Mouse (Mus musculus) olfactory bulb, adult 2 months (tissue): Measurements from ENCODE around the gene Col6a2. TPM values are rescaled to one million over a fixed set of nuclear protein-coding genes. Genes with fewer than 3 reads are reported as not detected.
A peak's percentile ranks its signal among the peaks of the same experiment; 100 is the strongest.

Experiments used
- H3K27ac ChIP-seq: fragments of 200-500 bp; 2 replicates; pipeline ENCODE4 v1.5.1; 2012; ENCODE audit warnings: low read depth, low read length; ENCODE audit not compliant: insufficient read depth
- H3K4me1 ChIP-seq: fragments of 200-500 bp; 2 replicates; pipeline ENCODE4 v1.6.1; 2012; ENCODE audit warnings: low read length; ENCODE audit not compliant: control insufficient read depth, insufficient read depth
- H3K4me3 ChIP-seq: fragments of 200-500 bp; 2 replicates; pipeline ENCODE4 v1.5.1; 2012; ENCODE audit warnings: mild to moderate bottlenecking, low read depth, low read length, moderate library complexity; ENCODE audit not compliant: insufficient read depth
- CTCF ChIP-seq: fragments of 200-500 bp; IDR thresholded peaks from 2 replicates; pipeline ENCODE4 v1.5.1; 2012; ENCODE audit warnings: low read depth, mild to moderate bottlenecking, low read length, moderate library complexity; ENCODE audit not compliant: insufficient read depth
- POLR2A ChIP-seq: fragments of 200-500 bp; IDR thresholded peaks from 2 replicates; pipeline ENCODE4 v1.6.1; 2012; ENCODE audit warnings: mild to moderate bottlenecking, low read depth, low read length, moderate library complexity; ENCODE audit not compliant: insufficient read depth
- whole genome bisulfite sequencing: fragments of 180-500 bp; shearing (Covaris S2); methylation state at CpG from one replicate; pipeline ENCODE4 v1.1.7; 2018; 5-methylcytosine and 5-hydroxymethylcytosine counted together
- polyA plus RNA-seq: library from polyadenylated mRNA; stranded (reverse); fragments of >200 nt; gene quantifications from 2 replicates; pipeline ENCODE4 v1.2.4, GENCODE M21; 2012; ENCODE audit warnings: low replicate concordance; ENCODE audit not compliant: missing spikeins, insufficient read depth, insufficient read length

Gene Col6a2
- polyA plus RNA-seq, 1 experiment: not detected

GRCm38 (mm10) chr10:76576920-76577319 lies 46.5 kb downstream of the Col6a2 start:
- TF ChIP-seq POLR2A: no peak
- TF ChIP-seq CTCF: no peak
- 93% methylated on average over 7 of the region's 7 CpGs for WGBS
- H3K4me3 ChIP-seq: no peak overlapping the region
- no peak overlapping the region for H3K27ac ChIP-seq
- 0 out of 2 replicates have a peak, but pooled peaks cover 3% of the 10 kb centered on the region for H3K4me1 ChIP-seq

- TF ChIP-seq CTCF (no peak), POLR2A (no peak)
- Histone ChIP-seq H3K4me1 (no peaks in the 10 kb centered on the region), H3K4me3 (no peak within 1 kb of the TSS), H3K27ac (no peak within 1 kb of the TSS)
- WGBS: 94% methylated on average over 3 of the region's 3 CpGs
These were observed 48.1 kb downstream of the Col6a2 start, which contains the start of gene Ftcd for GRCm38 (mm10) chr10:76575374-76575773. TSS of gene Ftcd (plus strand) at chr10:76575648.

GRCm38 (mm10) chr10:76572151-76572550 lies 51.3 kb downstream of the Col6a2 start:
- Histone ChIP-seq H3K4me1 (no peaks in the 10 kb centered on the region), H3K27ac (no peak overlapping the region), H3K4me3 (no peak overlapping the region)
- WGBS: 57% methylated on average over 3 of the region's 3 CpGs
- no peak for TF ChIP-seq POLR2A
- no peak for TF ChIP-seq CTCF

GRCm38 (mm10) chr10:76571070-76571469 lies 52.4 kb downstream of the Col6a2 start:
- H3K27ac ChIP-seq: no peak overlapping the region
- H3K4me3 ChIP-seq: no peak overlapping the region
- 82% methylated on average over 2 of the region's 2 CpGs for WGBS
- TF ChIP-seq CTCF (no peak), POLR2A (no peak)
- no peaks in the 10 kb centered on the region for H3K4me1 ChIP-seq

GRCm38 (mm10) chr10:76569996-76570685 lies 53.3 kb downstream of the Col6a2 start:
- Histone ChIP-seq H3K4me1 (no peaks in the 10 kb centered on the region), H3K27ac (no peak overlapping the region), H3K4me3 (no peak overlapping the region)
- TF ChIP-seq POLR2A (no peak), CTCF (no peak)
- 95% methylated on average over 22 of the region's 22 CpGs for WGBS

GRCm38 (mm10) chr10:76561972-76562371 lies 61.5 kb downstream of the Col6a2 start, which contains the start of gene Spatc1l:
TSS of gene Spatc1l (plus strand) at chr10:76562272.
- Histone ChIP-seq H3K4me3 (no peak within 1 kb of the TSS), H3K4me1 (no peaks in the 10 kb centered on the region), H3K27ac (no peak within 1 kb of the TSS)
- WGBS: 90% methylated on average over 10 of the region's 10 CpGs
- TF ChIP-seq POLR2A: no peak
- no peak for TF ChIP-seq CTCF

GRCm38 (mm10) chr10:76554061-76554460 lies 69.4 kb downstream of the Col6a2 start:
- H3K4me3 ChIP-seq: no peak overlapping the region
- H3K4me1 ChIP-seq: no peaks in the 10 kb centered on the region
- no peak overlapping the region for H3K27ac ChIP-seq
- 91% methylated on average over 5 of the region's 5 CpGs for WGBS
- TF ChIP-seq CTCF: no peak
- TF ChIP-seq POLR2A: no peak

- TF ChIP-seq POLR2A (no peak), CTCF (no peak)
- H3K27ac ChIP-seq: no peak overlapping the region
- 70% methylated on average over 3 of the region's 3 CpGs for WGBS
- no peak overlapping the region for H3K4me3 ChIP-seq
- no peaks in the 10 kb centered on the region for H3K4me1 ChIP-seq
These were observed 71.9 kb downstream of the Col6a2 start for GRCm38 (mm10) chr10:76551556-76551955.

- TF ChIP-seq POLR2A (no peak), CTCF (0 out of 2 replicates have a peak, but pooled peaks have one; percentile 16)
- H3K4me3 ChIP-seq: no peak overlapping the region
- no peak overlapping the region for H3K27ac ChIP-seq
- WGBS: 96% methylated on average over 5 of the region's 5 CpGs
- H3K4me1 ChIP-seq: no peaks in the 10 kb centered on the region
These were observed 73.0 kb downstream of the Col6a2 start for GRCm38 (mm10) chr10:76550458-76550857.

GRCm38 (mm10) chr10:76548218-76548617 lies 75.2 kb downstream of the Col6a2 start:
- TF ChIP-seq CTCF (no peak), POLR2A (no peak)
- Histone ChIP-seq H3K4me3 (no peak overlapping the region), H3K27ac (no peak overlapping the region), H3K4me1 (no peaks in the 10 kb centered on the region)
- 93% methylated on average over 8 of the region's 8 CpGs for WGBS

GRCm38 (mm10) chr10:76546566-76546965 lies 76.9 kb downstream of the Col6a2 start:
- H3K4me3 ChIP-seq: no peak overlapping the region
- TF ChIP-seq POLR2A: no peak
- no peak for TF ChIP-seq CTCF
- no peak overlapping the region for H3K27ac ChIP-seq
- 94% methylated on average over 8 of the region's 8 CpGs for whole genome bisulfite sequencing
- no peaks in the 10 kb centered on the region for H3K4me1 ChIP-seq

Other genes starting within 250 kb of the Col6a2 start
- not detected in 2 replicates for gene AC141477.1, start 183.2 kb downstream of the Col6a2 start, polyA plus RNA-seq
- gene Pcnt, start 180.8 kb downstream of the Col6a2 start, polyA plus RNA-seq: not detected in 2 replicates
- gene 2610028H24Rik, start 174.5 kb downstream of the Col6a2 start, polyA plus RNA-seq: not detected in 2 replicates
- gene Mcm3ap, start 154.7 kb downstream of the Col6a2 start, polyA plus RNA-seq: not detected in 2 replicates
- gene Ybey, start 154.5 kb downstream of the Col6a2 start, polyA plus RNA-seq: not detected in 2 replicates
- not detected in 2 replicates for gene Lss, start 92.0 kb downstream of the Col6a2 start, polyA plus RNA-seq
- gene Spatc1l, start 61.4 kb downstream of the Col6a2 start, polyA plus RNA-seq: not detected in 2 replicates
- not detected in 2 replicates for gene Ftcd, start 48.0 kb downstream of the Col6a2 start, polyA plus RNA-seq
- gene Col6a1, start 102.5 kb upstream of the Col6a2 start, polyA plus RNA-seq: not detected in 2 replicates